Mouse (Mus musculus) G1E-ER4 (cell line): ENCODE measurements around the gene Cyp11a1. TPM values are rescaled to one million over a fixed set of nuclear protein-coding genes. Genes with fewer than 3 reads are reported as not detected.

ENCODE experiments used
- GATA1 ChIP-seq: IDR thresholded peaks from one replicate; pipeline ENCODE4 v1.8.0; 2012; ENCODE audit warnings: low read length, inconsistent platforms
- polyA plus RNA-seq: library from polyadenylated mRNA; stranded (reverse); fragments of >175 nt; gene quantifications from 2 replicates; pipeline ENCODE4 v1.2.3, GENCODE M21; 2012

The Cyp11a1 gene
- polyA plus RNA-seq, 1 experiment = not detected

- TF ChIP-seq GATA1 = no peak
Observed at GRCm38 (mm10) chr9:58065977-58066730, 59.9 kb downstream of the Cyp11a1 start.

- TF ChIP-seq GATA1 = no peak
Observed at GRCm38 (mm10) chr9:58066731-58067095, 60.5 kb downstream of the Cyp11a1 start.

- TF ChIP-seq GATA1 = no peak
Observed at GRCm38 (mm10) chr9:58067546-58067945, 61.3 kb downstream of the Cyp11a1 start.

- no peak for TF ChIP-seq GATA1
Observed at GRCm38 (mm10) chr9:58074561-58074960, 68.3 kb downstream of the Cyp11a1 start.

Other genes with a start within 250 kb of the Cyp11a1 start
- gene Clk3, start 240.6 kb upstream of the Cyp11a1 start, polyA plus RNA-seq = 39.8 and 41.3 TPM in 2 replicates
- gene Arid3b, start 169.6 kb upstream of the Cyp11a1 start, polyA plus RNA-seq = 4.5 and 8.4 TPM in 2 replicates
- gene Ubl7, start 95.4 kb upstream of the Cyp11a1 start, polyA plus RNA-seq = 77.7 and 88.7 TPM in 2 replicates
- 0.02 TPM in 1 of 2 replicates, not detected in the other for gene Sema7a, start 66.3 kb upstream of the Cyp11a1 start, polyA plus RNA-seq
- gene Stra6, start 57.4 kb downstream of the Cyp11a1 start, polyA plus RNA-seq = not detected in 2 replicates
- not detected in 2 replicates for gene Ccdc33, start 112.4 kb downstream of the Cyp11a1 start, polyA plus RNA-seq
- gene Islr, start 197.9 kb downstream of the Cyp11a1 start, polyA plus RNA-seq = not detected in 2 replicates
- gene Islr2, start 197.9 kb downstream of the Cyp11a1 start, polyA plus RNA-seq = 0.05 and 0.09 TPM in 2 replicates
- gene Pml, start 243.4 kb downstream of the Cyp11a1 start, polyA plus RNA-seq = 193 and 239 TPM in 2 replicates
- 4.7 and 5.7 TPM in 2 replicates for gene Stoml1, start 246.8 kb downstream of the Cyp11a1 start, polyA plus RNA-seq